Mouse (Mus musculus): Measurements from ENCODE around the gene Caskin2.

Gene Caskin2

DNA sequence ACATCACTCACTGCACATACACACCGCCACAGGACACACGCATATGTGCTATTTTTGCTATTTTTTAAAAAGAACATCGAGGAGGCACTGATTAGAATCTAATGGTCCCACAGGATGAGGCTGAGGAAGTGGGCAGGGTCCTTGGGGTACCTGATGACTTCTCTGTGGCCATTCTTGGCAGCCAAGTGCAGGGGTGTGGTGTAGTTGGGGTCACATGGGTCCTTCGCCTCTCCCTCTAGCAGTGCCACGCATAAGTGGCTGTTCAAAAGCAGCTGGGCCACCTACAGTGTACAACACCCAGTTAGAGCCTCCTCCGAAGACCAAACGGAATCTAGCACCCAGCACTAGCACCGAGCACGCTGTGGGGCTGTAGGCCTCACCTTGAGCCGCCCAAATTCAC lies 7.3 kb downstream of the Caskin2 start:
- no peak for DNase-seq (ENCODE audit: low spot score in 2 of 2)

DNA sequence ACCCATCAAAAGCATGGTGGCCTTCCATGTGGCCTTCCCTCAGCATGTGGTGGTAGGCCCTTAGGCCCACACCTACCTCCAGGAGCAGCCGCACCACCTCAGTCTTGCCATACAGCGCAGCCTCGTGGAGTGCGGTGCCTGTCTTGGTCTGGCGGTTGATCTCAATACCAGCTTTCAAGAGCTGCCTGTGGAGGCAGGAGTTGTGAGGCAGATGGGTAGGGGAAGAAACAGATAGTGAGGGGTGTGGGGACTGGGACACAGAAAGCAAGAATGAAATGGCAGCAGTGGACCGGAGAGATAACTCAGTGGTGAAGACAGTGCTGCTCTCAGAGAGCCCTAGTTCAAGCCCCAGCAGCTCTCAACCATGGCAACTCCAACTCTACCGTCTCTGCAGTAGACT lies 8.4 kb downstream of the Caskin2 start:
- no peak for DNase-seq (ENCODE audit: low spot score in 2 of 2)

DNA sequence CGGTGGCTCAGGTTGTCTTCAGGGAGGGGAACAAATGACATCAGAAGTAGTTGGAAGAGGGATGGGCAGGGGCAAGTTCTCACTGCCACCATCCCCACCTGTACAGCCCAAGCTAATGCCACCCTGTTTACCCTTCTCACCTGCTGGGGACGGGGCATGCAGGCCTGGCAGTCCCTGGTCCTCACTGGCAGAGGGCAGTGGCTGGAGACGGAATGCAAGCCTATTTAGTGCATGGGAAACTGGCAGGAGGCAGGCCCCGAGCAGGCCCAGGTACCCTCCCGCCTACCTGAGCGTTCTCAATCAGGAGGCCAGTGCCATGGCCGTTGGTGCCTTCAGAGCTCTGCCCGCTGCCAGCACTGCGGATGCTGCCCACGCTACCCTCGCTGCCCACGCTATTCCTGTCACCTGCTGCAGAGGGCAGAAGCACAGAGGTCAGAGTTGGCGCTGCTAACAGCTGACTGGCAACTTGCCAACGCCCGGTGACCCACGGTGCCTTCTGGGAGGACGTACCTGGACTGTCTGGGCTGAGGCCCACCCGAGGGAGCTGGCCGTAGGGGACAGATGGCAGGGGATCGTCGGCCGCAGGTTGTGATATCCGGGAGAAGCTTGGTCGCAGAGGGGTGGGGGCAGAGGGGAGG lies 10.2 kb downstream of the Caskin2 start:
- DNase-seq (ENCODE audit: low spot score in 2 of 2) = no peak

DNA sequence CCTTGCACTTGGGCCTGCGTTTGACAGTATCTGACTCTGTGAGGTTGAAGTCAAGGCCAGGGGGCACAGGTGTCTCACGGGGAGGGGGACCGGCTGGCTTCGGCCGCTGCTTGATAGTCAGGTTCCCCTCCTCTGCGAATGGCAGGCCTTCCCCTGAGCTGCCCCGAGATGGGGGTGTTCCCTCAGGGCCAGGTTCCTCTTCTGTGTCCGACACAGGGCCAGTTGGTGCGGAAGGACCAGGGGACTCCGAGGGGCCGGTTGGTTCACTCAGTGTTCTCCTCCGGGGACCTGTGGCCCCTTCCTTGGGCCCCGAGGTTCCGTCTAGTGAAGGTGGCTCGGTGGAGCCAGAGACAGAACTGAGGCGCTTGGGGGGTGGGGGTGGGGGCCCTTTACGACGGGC lies 12.5 kb downstream of the Caskin2 start:
- DNase-seq (ENCODE audit: low spot score in 2 of 2) = no peak

DNA sequence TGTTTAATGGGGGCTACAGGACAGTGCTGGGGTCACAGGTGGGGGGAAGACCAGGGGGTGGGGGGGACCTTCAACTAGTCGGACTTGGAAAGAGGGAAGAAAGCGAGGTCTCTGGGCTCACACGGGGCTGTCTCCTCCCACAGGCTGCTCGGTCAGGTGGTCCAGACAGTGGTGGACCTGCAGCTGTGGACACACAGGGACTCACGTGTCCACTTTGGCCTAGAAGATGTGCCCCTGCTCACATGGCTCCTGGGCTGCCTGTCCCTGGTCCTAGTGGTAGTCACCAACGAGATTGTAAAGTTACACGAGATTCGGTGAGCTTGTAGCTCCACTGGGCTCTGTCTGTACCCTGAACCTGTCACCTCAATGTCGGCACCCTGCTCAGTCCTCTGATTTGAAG lies 15.8 kb downstream of the Caskin2 start:
- no peak for DNase-seq (ENCODE audit: low spot score in 2 of 2)

DNA sequence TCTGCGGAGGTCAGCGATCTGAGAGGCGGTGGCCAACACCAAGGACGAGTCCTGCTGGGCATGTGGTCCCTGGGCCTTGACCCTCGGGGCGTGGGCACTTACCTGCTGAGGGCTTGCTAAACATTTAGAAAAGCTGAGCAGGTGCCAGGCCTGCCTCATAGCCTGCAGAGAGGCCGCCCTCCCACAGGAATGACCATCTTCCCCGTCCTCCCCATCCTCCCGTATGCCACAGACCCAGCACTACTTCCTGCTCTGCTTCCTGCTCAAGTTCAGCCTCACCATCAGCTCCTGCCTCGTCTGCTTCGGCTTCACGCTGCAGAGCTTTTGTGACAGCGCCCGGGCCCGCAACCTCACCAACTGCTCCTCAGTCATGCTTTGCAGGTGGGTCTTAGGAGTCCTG lies 16.5 kb downstream of the Caskin2 start:
- no peak for DNase-seq (ENCODE audit: low spot score in 2 of 2)

DNA sequence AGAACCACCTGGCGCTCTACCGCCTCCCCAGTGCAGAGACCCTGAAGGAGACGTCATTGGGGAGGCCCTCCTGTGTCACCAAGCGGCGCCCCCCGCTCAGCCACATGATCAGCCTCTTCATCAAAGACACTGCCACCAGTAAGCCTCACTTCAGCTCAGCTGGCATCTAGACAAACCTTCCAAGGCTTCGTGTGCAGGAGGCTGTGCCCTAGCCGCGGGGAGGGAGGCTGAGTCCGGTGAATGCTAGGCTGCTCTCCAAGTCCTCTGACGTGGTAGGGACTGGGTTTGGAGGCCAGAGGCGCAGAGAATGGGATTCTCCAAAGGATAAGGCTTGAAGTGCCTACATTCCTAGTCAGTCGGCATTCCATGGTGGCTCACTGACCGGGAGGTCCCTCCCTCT lies 21.1 kb downstream of the Caskin2 start:
- no peak for DNase-seq (ENCODE audit: low spot score in 2 of 2)

DNA sequence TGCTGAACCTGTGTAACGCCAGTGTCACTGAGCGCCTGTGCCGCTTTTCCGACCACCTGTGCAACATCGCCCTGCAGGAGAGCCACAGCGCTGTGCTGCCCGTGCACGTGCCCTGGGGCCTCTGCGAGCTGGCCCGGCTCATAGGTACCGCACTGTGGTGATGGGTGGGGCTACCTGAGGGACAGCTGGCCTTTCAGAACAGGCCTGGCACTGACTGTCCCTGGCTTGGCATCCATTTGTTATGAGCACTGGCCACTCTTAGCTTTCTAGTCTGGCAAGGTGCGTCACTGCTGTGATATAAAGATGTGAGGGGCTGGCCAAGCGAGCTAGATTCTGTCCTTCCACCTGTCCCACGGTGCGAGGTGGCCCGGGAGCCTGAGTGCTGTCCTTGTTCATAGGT lies 21.5 kb downstream of the Caskin2 start:
- no peak for DNase-seq (ENCODE audit: low spot score in 2 of 2)

DNA sequence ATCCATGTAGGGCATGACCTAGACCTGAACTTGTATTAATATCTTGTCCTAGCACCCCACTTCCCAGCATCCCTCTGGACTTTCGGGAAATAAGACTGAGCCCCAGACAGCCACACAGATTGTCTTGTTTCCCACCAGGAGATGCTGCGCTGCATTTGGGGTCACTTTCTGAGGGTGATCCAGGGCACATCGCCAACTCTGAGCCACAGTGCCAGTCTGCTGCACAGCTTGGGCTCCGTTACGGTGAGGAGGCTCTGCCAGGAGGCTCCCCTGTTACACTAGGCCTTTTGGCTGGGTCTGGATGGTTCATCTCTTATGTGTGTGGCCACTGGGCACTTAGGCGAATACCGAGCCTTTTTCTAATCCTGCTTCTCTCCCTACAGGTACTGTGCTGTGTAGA lies 23.7 kb downstream of the Caskin2 start:
- no peak for DNase-seq (ENCODE audit: low spot score in 2 of 2)

DNA sequence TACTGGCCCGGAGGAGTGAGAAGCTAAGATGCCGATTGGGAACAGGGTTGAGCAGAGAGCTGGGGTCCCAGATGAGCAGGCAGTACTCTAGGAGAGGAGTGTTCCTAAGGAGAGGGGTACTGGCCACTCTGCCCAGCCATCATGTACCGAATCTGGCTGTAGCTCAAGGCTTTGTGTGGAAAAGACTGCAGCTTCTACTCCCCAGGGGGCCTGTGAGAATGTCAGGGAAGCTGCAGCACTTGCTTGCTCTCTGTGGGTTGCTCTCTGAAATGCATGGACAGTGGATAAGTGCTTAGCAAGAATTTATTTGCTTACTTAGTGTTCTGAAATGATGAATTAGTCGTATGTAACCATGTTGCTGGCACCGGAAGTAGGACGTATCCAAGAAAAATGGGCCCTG lies 27.0 kb downstream of the Caskin2 start:
- DNase-seq (ENCODE audit: low spot score in 2 of 2) = no peak

DNA sequence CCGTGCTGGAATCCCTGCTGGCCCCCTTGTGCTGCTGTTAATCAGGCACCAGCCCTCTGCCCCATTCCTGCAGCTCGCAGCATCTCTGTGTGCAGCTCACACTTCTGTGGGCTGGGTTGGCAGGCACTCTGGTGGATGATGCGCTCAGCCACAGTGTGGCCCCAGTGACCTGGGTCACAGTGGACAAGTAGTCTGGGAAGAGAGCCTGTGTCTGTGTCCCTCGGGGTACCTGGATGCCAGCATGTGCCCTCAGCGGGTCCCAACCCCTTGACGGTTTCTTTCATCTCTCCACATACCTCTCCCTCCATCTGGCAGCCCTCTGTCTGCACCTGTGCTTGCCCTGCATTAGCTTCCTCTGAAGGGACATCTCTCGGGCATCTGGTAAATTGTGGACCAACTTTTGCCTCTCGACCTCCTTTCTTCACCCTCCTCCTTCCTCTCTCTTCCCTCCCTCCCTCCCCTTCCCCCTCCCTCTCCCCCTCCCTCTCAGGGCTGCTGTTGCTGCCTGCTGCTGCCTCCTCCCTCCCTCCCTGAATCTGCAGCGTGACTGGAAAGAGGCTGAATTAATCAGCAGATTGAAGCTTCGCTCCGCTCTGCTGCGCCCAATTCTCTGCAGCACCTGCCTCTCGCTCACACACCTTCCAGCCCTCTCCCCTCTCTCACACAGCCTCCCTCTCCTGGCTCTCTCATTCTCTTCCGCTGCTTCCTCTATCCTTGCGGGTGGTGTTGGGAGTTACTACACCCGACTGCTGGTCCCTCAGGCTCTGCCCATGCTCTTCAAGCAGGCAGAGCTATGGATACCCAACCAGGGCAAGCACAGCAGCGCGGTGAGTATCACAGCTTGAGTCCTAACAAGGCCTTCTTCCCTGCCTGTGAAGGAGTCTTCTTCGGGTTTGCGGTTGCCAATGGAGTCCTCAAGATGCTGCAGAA lies 33.0 kb downstream of the Caskin2 start:
- peak; percentile 38 to 41 for DNase-seq (ENCODE audit: low spot score in 2 of 2)

DNA sequence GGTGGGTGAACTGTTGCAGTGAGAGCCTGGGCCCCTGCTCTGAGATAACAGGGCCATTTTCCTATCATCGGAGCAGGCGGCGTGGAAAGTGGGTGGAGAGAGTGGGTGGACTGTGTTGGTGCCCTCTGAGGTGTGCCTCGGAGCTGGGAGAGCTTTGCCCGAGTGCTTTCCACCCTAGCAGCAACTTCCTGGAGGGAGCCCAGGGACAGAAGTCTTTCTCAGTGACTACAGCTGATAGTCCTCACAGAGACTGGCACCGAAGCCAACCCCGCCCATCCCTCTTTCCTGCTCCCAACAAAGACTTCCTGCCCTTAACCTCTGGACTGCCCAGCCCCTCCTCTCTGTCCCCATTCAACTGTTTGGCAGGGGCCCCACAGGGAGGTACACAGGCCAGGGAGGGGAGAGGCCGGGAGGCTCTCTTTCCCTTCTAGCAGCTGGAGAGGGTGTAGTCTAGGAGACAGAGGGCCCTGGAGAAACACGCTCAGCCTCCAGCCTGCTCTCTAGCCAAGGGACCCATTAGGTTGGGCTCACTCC lies 34.3 kb downstream of the Caskin2 start:
- no peak for DNase-seq (ENCODE audit: low spot score in 2 of 2)

DNA sequence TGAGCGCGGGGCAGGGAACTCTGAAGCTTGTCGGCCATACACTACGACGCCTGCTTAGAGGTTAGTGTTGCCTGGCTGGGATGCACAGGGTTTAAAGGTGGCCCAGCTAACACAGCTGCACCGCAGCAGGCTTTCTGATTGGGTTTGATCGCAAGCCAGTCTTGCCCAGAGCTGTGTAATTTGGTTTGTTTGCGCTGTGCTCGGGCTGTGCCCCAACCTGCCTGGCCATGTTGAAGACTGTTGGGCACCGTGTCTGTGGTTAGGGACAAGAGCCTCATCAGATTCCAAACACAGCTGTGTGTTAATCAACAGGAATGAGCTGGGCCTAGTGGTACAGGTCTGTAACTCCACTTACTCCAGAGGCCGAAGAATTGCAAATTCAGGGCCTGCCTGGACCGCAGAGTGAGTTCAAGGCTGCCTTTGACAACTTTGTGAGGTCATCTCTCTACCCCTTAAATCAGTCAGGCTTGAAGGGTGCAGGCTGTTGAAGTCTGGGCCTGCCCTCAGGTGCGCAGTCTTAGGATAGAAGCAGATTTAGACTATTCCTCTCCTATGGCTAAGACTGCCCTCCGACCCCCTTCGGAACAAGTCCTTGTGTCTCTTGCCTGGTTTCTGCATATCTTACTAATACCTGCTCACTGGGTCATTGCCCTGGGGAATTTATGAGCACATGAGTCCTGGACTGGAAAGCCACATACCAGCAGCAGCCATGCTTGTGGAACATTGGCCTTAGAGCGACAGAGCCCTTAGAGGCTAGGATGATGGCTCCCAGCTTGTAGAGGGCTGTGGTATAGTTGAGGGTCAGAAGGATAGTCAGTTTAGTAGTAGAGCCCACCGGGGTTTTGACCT lies 35.7 kb downstream of the Caskin2 start:
- no peak for DNase-seq (ENCODE audit: low spot score in 2 of 2)

DNA sequence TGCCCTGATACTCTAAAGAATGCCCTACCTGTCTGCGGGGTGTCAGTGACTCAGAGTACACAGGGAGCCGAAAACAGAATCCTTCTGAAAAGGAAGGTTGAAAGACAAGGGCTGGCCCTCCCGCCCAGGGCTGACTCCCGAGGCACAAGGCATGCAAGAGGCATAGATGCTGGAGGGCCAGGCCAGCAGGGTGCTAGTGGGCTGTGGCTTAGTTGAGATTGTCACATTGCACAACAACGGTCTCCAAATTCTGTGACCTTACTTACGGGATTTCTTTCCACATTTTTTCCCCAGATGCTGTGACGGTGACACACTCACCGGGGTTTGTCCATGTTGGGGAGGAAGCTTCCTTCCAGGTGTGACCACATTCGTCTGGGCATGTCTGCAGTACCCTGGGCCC lies 36.5 kb downstream of the Caskin2 start:
- no peak for DNase-seq (ENCODE audit: low spot score in 2 of 2)

DNA sequence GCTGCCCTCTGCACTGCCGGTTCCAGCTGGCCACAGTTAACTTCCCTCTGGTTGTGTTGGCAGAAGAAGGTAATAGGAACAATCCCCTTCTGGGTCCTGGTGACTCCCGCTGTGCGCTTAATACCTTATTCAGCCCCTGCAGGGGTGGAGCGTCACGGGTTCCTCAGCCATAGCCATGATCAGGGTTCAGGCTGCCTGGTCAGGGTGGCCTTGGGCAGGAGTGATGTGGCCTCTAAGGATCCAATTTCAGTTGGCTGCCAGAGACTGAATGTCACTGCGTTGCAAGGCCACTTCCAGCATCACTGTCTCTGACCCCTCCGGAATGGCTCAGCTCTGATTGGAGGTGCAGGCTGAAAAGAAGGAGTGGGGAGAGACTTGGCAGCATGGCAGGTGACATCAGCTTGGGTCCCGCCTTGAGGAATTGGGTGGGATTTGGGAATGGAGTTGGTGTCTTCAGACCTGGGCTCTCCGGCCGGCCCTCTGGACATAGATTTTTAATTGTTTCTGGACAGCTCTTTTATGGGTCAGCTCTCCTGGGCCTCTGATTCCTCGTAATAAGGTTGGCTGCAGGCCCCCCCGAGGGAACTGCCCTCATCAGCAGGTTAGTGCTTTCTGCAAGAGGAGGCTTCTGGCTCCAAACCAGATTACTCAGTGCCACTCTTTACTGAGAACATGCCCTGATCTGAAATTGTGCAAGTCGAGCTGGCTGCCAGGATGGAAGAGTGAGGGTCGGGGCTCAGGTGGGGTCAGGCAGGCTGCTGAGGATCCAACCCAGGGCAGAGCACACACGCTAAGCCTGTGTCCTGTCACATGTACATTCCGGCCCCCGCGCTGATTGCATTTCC lies 37.4 kb downstream of the Caskin2 start:
- DNase-seq (ENCODE audit: low spot score in 2 of 2) = no peak

DNA sequence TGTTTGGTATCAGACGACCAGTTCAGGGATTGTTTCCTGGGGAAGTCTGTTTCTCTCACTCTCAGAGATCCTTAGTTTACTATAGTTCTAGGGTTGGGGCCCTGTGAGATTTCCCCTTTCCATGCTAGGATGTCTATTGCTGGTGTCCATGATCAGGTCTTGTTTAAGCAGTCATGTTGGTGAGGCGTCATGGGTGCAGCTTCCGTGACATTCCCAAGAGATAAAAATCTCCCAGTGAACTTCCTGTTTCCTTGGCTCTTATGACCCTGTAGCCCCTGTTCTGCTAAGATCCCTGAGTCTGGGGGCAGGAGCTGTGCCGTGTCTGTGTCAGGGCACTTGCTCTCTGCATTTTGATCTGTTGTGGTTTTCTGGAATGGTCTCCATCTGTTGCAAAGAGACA lies 38.8 kb downstream of the Caskin2 start:
- no peak for DNase-seq (ENCODE audit: low spot score in 2 of 2)

DNA sequence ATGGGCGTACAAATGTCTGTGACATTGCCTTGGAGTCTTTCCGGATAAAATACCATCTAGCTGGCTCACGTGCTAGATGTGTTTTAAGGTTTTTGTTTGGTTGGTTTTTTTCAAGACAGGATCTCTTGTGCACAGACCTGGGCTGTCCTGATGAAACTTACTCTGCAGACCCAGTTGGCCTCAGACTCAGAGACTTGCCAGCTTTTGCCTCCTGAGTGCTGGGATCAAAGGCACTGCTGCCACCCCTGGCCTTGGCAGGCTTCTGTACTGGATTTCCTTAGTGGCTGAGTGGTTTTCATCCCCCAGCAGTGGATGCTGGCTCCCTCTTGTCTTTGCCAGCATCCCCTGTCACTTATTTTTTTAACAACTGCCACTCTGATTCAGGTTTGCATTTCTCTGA lies 44.5 kb downstream of the Caskin2 start:
- no peak for DNase-seq (ENCODE audit: low spot score in 2 of 2)

DNA sequence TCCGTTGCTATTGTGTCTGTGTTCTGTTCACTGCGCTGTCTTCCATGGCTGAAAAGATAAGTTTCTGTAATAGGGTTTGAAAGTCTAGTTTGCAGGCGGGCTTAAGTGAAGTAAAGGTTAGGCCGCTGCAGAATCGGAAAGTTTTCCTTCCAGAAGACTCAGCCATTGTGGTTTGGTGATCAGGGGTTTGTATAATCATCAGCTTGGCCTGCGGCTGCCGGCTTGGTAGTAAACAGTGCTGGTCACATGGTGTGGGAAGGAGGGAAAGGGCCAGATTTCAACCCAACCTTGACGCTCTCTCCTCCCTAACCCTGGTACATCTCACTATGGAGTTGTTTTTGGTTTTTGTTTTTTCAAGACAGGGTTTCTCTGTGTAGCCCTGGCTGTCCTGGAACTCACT lies 46.5 kb downstream of the Caskin2 start:
- no peak for DNase-seq (ENCODE audit: low spot score in 2 of 2)

DNA sequence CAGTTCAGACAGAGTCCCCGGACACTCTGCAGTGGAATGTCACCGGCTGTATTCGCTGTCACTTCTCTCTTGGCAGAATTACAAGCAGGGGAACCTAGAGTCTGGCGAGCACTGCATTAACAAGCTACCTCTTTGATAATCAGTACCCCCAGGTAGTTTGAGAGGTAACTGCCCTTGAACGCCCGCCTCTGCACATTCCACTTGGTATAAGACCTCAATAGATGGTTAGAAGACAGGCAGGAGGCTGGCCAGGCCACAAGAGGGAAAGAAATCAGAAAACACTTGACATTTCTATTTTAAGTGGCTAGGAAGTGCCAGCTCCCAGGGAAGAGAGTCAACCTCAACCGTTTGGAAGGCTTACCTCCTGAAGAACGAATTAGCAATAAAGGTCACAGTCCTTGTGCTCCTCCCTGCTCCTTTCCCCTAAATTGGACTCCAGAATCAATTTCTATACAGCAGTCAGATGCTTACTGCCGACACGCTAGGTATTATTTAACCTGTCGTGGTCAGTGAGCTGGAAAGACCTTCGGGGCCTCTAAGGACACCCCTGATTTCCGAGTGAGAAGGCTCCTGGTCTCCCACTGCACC lies 47.0 kb downstream of the Caskin2 start:
- DNase-seq (ENCODE audit: low spot score in 2 of 2) = no peak

DNA sequence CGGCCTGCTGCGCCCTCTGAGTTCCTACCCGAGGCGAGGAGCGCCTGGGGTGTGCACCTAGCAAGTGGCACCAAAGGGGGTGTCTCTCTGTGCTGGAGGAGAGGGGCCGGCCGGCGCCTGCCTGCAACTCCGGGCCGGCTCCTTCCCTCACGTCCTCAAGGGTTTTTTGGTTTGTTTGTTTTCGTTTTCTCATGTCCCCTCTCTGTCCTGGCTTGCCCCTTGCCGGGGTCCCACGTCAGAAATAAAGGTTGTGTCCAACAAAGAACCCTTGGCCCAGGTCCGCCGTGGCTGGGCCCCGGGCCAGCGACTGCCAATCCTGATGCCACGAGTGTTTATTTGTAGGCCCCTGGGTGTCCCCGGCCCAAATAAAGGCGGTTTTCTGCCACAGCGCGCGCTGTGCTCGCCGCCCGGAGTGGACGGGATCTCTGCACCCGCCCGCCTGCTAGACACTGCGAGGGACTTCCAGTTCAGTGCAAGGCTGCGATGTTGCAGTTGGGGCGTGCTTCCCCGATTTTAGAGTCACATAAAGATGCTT lies 47.8 kb downstream of the Caskin2 start:
- DNase-seq (ENCODE audit: low spot score in 2 of 2) = peak in 1 of 2 experiments; percentile 31

Data from frontal cortex, postnatal 25 days (tissue).